Mouse (Mus musculus) left cerebral cortex, adult 2 months (tissue): ENCODE data around the gene Psen2. TPM values are rescaled to one million over a fixed set of nuclear protein-coding genes. Genes with fewer than 3 reads are reported as not detected.

Experiments used
- DNase-seq, 2 experiments: peaks; one replicate each; pipeline ENCODE4 v3.0.0; 2021 to 2022; ENCODE audit warnings: low spot score in 2 of 2, mixed read lengths in 1 of 2; ENCODE audit errors: extremely low spot score in 1 of 2
- H3K27ac ChIP-seq: fragments of 200-600 bp; 2 replicates; pipeline ENCODE4 v1.8.1; 2022
- H3K4me3 ChIP-seq: fragments of 200-600 bp; 2 replicates; pipeline ENCODE4 v1.8.1; 2022
- CTCF ChIP-seq: fragments of 200-600 bp; IDR thresholded peaks from 2 replicates; pipeline ENCODE4 v1.8.1; 2022; ENCODE audit warnings: antibody characterized with exemption, mild to moderate bottlenecking, moderate library complexity
- intact Hi-C: fragments of 180-260 bp; cut with DNase I; formaldehyde crosslinking; loops from one replicate; pipeline ENCODE4 v1.15.1; 2025
- total RNA-seq, 2 experiments: library from RNA; stranded (reverse); gene quantifications; 2 replicates each; pipeline ENCODE4 v1.2.3; 2021

Gene Psen2
- total RNA-seq, 2 experiments from 2014 or later = 16.8 to 17.5 TPM

DNA sequence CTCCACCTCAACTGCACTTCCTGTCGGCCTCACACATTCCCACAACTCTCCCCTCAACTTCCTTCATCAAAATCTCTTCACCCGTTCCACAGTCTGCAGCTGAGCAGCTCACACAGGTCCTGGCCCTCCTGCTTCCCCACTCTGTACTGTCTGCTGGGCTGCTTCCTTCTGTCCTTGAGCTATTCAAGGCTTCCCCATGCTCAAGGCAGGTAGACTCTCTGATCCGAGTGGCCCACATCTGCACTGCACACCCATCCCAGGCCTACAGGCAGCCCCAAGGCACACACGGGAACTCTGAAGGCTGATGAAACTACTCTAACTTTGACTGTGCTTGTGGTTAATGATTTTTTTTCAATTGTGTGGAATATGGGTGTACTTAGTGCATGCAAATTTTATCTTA is 70.4 kb downstream of the Psen2 start:
- intact Hi-C loops = no loop called here
- no peak overlapping the region for H3K27ac ChIP-seq
- DNase-seq = no peak
- H3K4me3 ChIP-seq = no peak overlapping the region
- TF ChIP-seq CTCF = no peak

DNA sequence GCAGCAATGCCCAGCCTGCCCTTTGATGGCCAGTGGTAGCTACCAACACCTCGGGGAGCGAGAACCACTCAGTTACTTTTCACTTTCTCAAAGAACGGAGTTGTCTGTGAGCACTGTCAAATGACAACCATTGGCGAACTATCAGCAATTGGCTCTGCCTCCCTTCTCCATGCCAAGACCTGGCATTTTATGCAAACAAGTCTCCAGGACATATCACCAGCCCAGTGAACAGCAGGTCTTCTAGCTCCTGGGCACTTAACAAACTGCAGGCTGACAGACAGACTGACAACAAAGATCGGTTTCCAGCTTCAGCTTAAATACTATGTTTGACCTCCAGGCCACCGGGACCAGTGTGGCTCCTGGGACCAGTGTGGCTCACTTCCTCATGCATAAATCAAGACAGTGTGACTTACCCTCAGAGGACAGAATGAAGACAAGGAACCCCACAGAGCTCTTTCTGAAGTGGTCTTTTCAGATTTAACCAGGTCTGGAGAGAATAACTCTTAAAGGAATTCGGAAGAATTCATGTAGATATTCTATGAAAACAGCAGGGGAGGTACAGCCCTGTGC is 71.5 kb downstream of the Psen2 start:
- intact Hi-C loops = no loop called here
- TF ChIP-seq CTCF = no peak

DNA sequence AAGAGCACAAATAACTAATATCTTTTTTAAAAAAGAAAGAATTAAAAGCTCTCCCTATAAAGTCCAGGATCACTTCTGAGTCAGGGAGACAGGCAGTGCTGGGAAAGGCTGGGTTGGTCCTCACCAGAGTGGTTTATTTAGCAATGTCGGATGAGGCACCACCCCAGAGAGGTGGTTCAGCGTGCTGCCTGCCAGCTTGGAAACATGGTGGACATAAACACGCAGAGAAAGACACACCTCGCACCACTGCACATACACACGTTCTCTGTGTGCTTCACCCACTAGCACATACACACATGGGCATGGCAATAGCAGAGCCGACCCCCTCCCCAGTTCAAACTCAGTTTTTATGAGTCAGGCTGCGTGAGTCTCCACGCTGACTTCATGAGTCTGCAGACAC is 72.1 kb downstream of the Psen2 start:
- no peak for TF ChIP-seq CTCF
- intact Hi-C loops = no loop called here
- DNase-seq = no peak
- H3K27ac ChIP-seq = no peak overlapping the region
- no peak overlapping the region for H3K4me3 ChIP-seq

More for the DNA sequence above, 71.5 kb downstream of the Psen2 start:
- H3K27ac ChIP-seq = no peak overlapping the region
- DNase-seq = no peak
- no peak overlapping the region for H3K4me3 ChIP-seq

DNA sequence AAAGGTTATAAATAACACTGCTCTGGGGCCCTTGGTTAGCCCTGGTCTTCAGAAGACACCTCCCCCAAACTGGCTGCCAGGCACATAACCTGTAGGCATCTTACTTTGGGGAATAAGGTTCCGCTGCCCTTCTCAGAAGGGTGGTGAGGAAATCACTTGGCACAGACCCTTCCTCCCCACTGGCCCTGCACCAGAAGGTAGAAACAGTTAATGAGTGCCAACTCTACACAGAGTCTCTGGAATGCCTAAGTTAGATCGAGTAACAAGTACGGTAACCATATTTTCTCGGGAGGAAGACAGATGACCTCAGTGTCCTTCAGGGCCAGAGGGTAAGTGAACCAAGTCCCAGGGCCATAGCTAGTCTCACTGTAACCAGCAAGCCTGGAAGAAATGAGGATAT is 74.3 kb downstream of the Psen2 start:
- intact Hi-C loops = no loop called here
- Histone ChIP-seq H3K4me3 (no peak overlapping the region), H3K27ac (no peak overlapping the region)
- no peak for DNase-seq
- no peak for TF ChIP-seq CTCF

DNA sequence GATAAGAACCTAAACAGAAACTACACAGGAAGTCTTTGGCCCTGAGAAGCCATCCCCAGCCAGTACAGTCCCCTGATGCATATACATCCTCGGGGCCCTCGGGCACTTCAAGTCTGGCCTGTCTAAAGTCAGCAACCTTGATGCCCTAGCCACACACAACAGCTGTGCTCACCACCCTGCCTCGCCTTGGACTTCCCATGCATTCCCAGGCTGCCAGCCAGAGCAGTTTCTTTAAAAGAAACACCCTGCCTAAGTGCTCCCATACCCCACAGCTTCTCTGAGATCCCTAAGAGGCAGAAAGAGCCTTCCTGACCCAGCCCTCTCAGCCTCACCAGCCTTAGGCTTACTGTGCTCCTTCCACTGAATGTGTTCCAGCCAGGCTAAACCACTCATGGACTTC is 76.9 kb downstream of the Psen2 start:
- intact Hi-C loops = no loop called here
- no peak overlapping the region for H3K4me3 ChIP-seq
- DNase-seq = peak in 1 of 2 experiments; percentile 8
- H3K27ac ChIP-seq = no peak overlapping the region
- TF ChIP-seq CTCF = no peak

DNA sequence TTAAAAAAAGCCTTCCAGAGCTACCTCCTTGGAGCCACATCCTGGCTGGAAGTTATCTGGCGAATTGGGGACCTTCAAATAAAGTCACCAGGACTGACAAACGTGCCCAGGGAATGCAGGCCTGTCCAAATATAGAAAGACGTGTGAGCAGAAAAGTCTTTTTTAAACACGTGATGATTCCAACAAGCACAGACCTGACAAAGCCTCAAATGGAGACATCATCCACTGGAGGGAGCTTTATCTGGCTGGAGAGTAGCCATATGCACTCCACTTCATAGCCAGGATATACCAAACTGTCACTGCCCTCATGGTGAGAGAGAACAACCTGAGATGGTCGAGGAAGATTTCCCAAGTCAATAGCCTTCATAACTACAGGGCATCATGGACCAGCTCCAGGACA is 77.4 kb downstream of the Psen2 start:
- Histone ChIP-seq H3K4me3 (no peak overlapping the region), H3K27ac (no peak overlapping the region)
- intact Hi-C loops = no loop called here
- DNase-seq = no peak
- no peak; the same call in 1 of the 2 replicates for TF ChIP-seq CTCF

DNA sequence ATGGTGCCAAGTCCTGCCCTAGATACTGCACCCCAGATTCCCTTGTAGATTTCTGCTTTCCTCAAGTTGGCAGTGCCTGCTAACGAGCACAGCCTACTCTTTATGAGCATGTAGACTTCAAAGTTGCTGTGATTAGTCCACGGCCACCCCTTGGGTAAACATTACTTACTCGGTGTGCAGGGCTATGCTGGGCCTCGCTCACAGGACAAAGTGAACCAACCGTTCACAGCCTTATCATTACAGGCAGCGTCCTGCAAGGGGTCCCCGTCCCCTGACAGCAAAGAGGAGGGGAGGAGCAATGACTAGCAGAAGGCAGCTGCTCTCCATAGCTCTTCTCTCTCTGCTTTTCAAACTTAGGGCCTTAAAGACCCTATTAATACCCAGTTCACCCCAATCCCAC is 78.5 kb downstream of the Psen2 start:
- Histone ChIP-seq H3K27ac (no peak overlapping the region), H3K4me3 (no peak overlapping the region)
- no peak for DNase-seq
- no peak for TF ChIP-seq CTCF
- intact Hi-C loops = no loop called here

DNA sequence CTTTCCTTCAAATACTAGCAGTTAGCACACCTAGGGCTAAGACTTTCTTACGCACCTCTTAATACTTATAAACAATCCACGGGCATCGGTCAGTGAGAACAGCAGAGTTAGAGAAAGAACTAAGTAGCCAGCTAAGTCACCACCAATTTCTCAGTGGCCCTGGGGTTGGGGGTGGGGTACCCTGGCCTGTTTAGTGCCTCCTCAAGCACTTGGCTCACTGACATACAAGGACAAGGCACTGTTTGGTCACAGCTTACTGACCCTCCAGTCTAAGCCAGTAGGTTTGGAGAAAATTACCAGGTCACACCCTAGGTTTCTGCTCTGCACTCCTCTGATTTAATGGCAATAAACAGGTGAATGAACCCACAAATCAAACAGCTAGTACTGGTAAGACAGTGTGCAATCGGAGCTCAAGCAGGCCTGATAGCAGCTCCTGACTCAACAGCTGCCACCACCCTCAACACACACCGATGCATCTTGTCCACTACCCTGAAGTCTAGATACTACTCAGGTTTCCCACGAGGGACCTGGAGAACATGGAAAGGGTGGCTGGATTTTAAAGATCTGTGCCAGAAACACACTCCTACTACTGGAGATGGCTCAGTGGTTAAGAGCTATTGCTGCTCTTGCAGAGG is 79.6 kb downstream of the Psen2 start:
- no peak overlapping the region for H3K27ac ChIP-seq

DNA sequence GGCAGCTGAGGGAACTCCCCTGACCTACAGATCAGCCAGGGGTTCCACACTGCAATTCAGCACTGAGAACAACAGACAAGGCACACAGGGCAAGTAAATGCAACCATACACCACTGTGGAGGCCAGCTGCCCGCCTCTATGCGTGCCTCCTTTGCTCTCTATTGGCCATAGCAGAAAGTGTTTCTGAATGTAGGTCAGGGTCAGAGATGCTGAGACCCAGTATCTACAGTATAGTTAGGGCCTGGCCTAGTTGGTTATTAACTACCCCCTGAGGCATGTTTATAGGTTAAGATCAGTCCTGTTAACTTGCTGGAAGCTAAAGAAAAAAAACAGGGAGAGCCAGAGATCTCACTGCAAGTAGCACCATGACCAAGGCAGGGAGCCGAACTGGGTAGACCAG is 80.5 kb downstream of the Psen2 start:
- TF ChIP-seq CTCF = no peak
- intact Hi-C loops = no loop called here
- Histone ChIP-seq H3K27ac (no peak overlapping the region), H3K4me3 (no peak overlapping the region)
- no peak for DNase-seq

More for the DNA sequence above, 79.6 kb downstream of the Psen2 start:
- no peak overlapping the region for H3K4me3 ChIP-seq
- no peak for DNase-seq
- no peak for TF ChIP-seq CTCF
- intact Hi-C loops = no loop called here

DNA sequence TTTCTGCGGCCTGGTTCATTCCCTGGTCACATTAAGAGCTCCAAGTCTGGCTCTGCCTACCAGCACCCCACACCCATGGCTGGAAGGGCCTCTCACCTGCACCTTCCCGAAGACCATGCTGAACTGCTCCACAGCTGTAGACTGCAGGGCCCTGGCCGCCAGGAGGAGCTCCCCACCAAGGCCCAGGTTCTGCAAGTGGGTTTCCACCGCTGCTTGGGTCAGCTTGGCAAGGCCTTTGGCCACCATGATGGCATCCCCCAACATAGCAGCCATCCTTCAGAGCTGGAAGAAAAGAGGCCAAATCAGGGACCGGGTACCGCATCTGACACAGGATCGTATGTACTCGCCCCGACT is 81.3 kb downstream of the Psen2 start:
- no peak for TF ChIP-seq CTCF
- Histone ChIP-seq H3K4me3 (no peak overlapping the region), H3K27ac (no peak overlapping the region)
- no peak for DNase-seq
- intact Hi-C loops = no loop called here

DNA sequence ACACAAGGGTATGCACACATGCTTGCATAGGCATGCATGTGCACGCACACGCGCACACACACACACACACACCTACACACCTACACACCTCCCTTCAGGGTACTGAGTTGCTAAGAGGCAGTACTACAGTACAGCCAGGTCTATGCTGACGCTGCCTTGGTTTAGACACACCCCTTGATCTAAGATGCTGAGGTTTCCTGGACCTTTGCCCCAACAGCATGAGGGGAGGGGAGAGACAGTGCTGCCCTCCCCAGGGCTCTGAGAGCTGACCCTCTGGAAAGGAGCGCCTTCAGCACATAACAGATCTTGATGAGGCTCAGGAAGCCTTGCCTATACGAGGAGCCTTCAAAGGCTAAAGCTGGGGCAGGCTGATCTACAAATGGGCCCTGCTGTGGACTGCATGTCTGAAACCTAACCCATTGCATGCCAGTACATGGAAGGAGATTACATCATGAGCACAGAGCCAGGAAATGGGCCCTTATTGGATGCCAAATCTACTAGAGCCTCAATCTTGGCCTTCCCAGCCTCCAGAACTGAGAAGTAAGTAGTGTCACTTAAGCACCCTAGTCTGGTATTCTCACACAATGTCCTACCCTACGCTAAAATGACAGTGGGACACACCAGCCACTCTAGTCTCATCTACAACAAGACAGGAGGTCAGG is 81.8 kb downstream of the Psen2 start:
- intact Hi-C loops = no loop called here
- Histone ChIP-seq H3K27ac (no peak overlapping the region), H3K4me3 (no peak overlapping the region)
- TF ChIP-seq CTCF = no peak
- DNase-seq = no peak

DNA sequence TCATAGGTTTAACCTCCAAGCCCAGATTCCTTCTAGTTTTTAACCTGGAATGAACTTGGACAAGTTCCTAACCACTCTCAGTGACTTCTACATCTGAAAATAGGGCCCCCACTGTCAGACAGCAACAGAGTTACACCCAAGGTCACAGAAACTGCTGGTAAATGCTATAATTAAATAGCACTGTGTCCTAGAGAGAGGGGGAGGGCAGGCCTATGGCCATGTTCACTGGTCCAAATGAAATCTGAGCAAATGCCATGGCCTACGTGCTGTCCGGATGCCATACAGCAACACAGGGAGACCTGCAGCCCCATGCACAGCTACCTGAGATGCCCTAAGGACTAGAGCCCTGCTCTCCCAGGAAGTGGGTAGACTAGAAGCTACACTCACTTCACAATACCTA is 83.4 kb downstream of the Psen2 start:
- H3K27ac ChIP-seq = no peak overlapping the region
- no peak for TF ChIP-seq CTCF
- H3K4me3 ChIP-seq = no peak overlapping the region
- intact Hi-C loops = loop anchor here (5.0 kb wide), 1 partner anchor 582 kb away; no protein-coding TSS in a partner anchor
- DNase-seq = no peak

DNA sequence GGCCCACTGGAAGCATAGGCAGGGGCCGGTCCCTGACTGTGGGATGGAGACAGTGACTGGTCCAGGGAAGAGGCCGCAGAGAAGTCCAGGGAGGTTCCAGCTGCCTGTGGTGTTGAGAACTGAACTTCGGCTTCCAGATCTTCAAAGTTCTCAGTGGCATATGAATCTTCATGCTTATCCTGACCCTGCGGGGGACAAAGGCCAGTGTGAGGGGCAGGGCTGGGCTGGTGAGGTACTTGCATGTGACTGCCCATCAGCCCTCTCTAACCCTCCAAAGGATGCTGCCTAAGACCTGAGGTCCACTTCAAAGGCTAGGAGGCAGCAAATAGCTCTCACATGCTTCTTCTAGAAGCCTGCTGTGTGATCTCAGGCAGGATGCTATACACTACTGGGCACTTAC is 84.1 kb downstream of the Psen2 start:
- TF ChIP-seq CTCF = no peak
- DNase-seq = no peak
- intact Hi-C loops = loop anchor here (5.0 kb wide), 1 partner anchor 583 kb away; no protein-coding TSS in a partner anchor
- no peak overlapping the region for H3K27ac ChIP-seq
- H3K4me3 ChIP-seq = no peak overlapping the region
